Mouse (Mus musculus) inflammation-experienced regulatory T-cells, adult 6 months (primary cell): ENCODE results near the gene Uts2. TPM values are rescaled to one million over a fixed set of nuclear protein-coding genes. Genes with fewer than 3 reads are reported as not detected.
"Not testable (repeated sequence)": the region's sequence is repeated elsewhere in the genome, so short reads cannot be mapped to it uniquely, and the experiment has no call there.

Experiments used
- ATAC-seq: one replicate; pipeline ENCODE4 v1.8.0; 2017
- polyA plus RNA-seq, 3 experiments: library from polyadenylated mRNA; unstranded; fragments of 100-300 nt; shearing (Covaris generic); gene quantifications; one replicate each; pipeline ENCODE4 v1.2.1; 2017

Gene Uts2
- polyA plus RNA-seq, 3 experiments from 2014 or later, result not detected

- ATAC-seq, result not testable (repeated sequence)
Observed at GRCm38 (mm10) chr4:151017356-151017755, 20.5 kb downstream of the Uts2 start.

- ATAC-seq, result no peak
Observed at GRCm38 (mm10) chr4:151024152-151024551, 27.3 kb downstream of the Uts2 start.

GRCm38 (mm10) chr4:151027001-151027400 lies 30.1 kb downstream of the Uts2 start:
- no peak for ATAC-seq

GRCm38 (mm10) chr4:151036521-151036920 lies 39.6 kb downstream of the Uts2 start:
- ATAC-seq, result no peak

GRCm38 (mm10) chr4:151037800-151038199 lies 40.9 kb downstream of the Uts2 start:
- ATAC-seq, result no peak

GRCm38 (mm10) chr4:151041506-151041905 lies 44.6 kb downstream of the Uts2 start:
- no peak for ATAC-seq

- ATAC-seq, result no peak
Observed at GRCm38 (mm10) chr4:151043281-151043680, 46.4 kb downstream of the Uts2 start.

GRCm38 (mm10) chr4:151044037-151044943 lies 47.4 kb downstream of the Uts2 start, which contains the start of gene Per3:
TSS of gene Per3 (minus strand) at chr4:151044665.
- ATAC-seq, result peak; percentile 82

GRCm38 (mm10) chr4:151044944-151045570 lies 48.2 kb downstream of the Uts2 start:
- ATAC-seq, result peak; percentile 81

GRCm38 (mm10) chr4:151046524-151046923 lies 49.6 kb downstream of the Uts2 start:
- no peak for ATAC-seq

GRCm38 (mm10) chr4:151051162-151051561 lies 54.3 kb downstream of the Uts2 start:
- peak; percentile 35 for ATAC-seq

Other genes starting within 250 kb of the Uts2 start
- gene Errfi1, start 143.2 kb upstream of the Uts2 start, polyA plus RNA-seq, result 1 to 10 TPM; 3.2 to 4.5 (median 3.6) TPM
- gene Park7, start 82.7 kb upstream of the Uts2 start, polyA plus RNA-seq, result 100 to 1,000 TPM; 379 to 537 (median 522) TPM
- gene Tnfrsf9, start 82.5 kb upstream of the Uts2 start, polyA plus RNA-seq, result 100 to 1,000 TPM; 101 to 158 (median 156) TPM
- 1 to 10 TPM; 1.8 to 7.7 (median 7.6) TPM for gene Per3, start 47.6 kb downstream of the Uts2 start, polyA plus RNA-seq
- 10 to 100 TPM; 43.5 to 56.3 (median 47.6) TPM for gene Vamp3, start 60.9 kb downstream of the Uts2 start, polyA plus RNA-seq
- not detected for gene Gm13090, start 92.5 kb downstream of the Uts2 start, polyA plus RNA-seq